Mouse (Mus musculus) kidney, adult 9 months (tissue): ENCODE measurements around the gene Gm26965.
A peak's percentile ranks its signal among the peaks of the same experiment; 100 is the strongest.
"Not testable (repeated sequence)": the region's sequence is repeated elsewhere in the genome, so short reads cannot be mapped to it uniquely, and the experiment has no call there.

ENCODE experiments used
- DNase-seq: peaks from one replicate; pipeline ENCODE4 v3.0.0; 2022

Gene Gm26965

DNA sequence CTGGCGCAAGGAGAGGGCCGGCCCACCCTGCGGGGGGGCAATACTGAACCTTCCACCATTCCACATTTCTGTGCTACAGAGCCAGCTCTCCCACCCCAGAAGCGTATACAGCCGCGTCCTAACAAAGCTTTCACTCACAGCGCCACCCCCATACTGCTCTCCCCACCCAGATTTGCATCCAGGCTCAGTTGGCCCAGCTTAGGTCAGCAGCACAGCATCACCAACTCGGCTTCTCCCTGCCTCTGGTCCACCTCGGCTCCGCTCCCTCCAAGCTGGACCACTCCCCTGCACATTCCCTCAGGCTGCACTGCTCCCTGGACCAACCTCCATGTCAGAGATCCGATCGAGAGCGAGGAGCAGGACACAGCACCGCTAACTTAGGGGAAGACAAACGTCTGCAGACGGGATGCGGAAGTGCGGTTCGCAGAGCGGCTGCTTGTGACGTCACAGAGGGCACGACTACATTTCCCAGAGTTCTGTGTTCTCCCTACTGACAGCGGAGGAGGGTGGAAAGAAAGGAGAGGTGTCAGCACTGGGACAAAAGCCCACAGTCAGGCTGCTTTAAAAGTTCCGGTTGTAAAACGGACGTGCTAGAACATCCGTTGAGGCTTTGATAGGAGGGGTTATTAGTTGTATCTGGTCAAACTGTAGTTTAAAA lies at the start of gene Gm26965, which contains the start of gene Zfp87:
Gm26965 (minus strand) TSS at position 399 of the 658 bp plus-strand sequence.
Zfp87 (minus strand) TSS at position 425 of the 658 bp plus-strand sequence.
- DNase-seq, result peak; percentile 95

GRCm38 (mm10) chr13:67572591-67573189 lies 46.7 kb upstream of the Gm26965 start:
- DNase-seq, result no peak

DNA sequence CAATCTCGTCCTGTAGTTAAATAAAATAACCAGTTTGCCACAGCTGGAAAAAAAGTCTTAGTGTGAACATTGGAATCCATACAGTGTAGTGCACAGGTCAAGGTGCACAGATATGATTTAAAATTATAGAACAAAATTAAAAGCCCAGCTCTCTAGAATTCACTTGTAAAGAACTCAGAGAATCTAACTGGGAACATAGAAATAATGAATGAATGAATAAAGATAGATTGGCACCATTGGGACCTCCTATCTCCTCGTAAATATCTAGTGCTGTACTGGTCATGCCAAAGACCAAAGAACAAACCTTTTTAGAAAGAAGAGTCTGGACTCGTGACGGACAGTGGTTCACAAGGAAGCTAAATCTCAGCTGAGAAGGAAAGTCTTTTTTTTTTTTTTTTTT lies 27.8 kb upstream of the Gm26965 start, which contains the start of gene Zfp748:
Zfp748 (minus strand) TSS at position 101 of the 400 bp plus-strand sequence.
- no peak for DNase-seq

GRCm38 (mm10) chr13:67552505-67553346 lies 26.8 kb upstream of the Gm26965 start:
- peak; percentile 93 for DNase-seq

GRCm38 (mm10) chr13:67545941-67546340 lies 20.0 kb upstream of the Gm26965 start:
- no peak for DNase-seq

- no peak for DNase-seq
Measured at GRCm38 (mm10) chr13:67527049-67527730, 1.2 kb upstream of the Gm26965 start.

DNA sequence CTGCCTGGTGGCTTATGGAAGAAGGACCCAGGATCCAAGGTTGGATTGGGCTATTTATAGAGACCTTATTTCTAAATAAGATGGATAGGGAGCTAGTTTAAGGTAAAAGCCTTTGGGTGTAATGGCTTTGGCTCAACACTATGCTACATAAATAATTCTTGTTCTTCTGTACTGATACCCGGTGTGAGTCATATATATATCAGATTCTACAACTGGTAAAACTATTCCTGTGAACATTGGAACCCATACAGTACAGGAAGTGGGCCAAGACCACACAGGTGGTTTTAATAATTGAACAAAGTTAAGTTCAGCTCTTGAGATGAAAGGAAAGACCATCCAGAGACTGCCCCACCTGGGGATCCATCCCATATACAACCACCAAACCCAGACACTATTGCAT lies 25.0 kb downstream of the Gm26965 start:
- DNase-seq, result no peak

GRCm38 (mm10) chr13:67500084-67500719 lies 25.7 kb downstream of the Gm26965 start, which contains the start of gene Zfp58:
Gene Zfp58 (minus strand): TSS chr13:67500555.
- DNase-seq, result peak; percentile 92

- no peak for DNase-seq
Measured at GRCm38 (mm10) chr13:67495631-67496030, 30.3 kb downstream of the Gm26965 start.

GRCm38 (mm10) chr13:67484424-67484811 lies 41.5 kb downstream of the Gm26965 start:
- DNase-seq, result no peak

DNA sequence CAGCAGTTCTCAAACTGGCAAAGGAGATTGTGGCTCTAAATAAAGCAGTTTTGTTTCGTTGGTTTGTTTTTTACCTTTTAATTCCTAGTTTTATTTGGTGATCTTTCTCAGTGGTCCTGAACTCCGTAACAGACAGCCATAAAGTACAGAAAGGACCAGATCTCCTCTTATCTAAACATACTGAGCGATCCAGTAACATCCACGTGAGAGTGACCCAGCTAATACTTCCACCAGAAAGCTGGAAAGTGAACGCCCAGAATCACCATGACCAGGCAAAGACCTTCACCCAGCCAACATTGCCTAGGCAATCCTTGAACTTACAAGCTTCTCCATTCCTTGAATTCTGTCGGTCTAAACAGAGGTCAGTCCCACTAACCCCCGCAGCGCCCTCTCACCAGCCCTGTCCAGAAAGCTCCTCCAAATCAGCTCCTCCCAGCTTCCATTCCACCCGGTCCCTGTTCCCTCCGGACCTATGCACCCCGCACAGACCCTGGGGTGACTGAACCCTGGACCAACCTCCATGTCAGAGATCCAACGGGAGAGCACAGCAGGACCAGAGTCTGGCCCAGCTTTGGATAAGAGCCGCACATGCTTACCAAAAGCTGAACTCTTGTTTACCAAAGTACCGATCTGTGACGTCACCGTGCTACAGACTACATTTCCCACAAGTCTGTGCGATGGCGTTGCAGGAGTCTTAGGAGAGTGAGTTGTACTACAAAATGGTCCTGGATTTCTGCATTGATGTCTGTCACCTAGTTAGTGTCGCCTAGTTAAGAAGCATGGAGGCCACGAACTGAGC lies 42.1 kb downstream of the Gm26965 start, which contains the start of gene Zfp874b:
Zfp874b (minus strand) TSS at position 634 of the 799 bp plus-strand sequence.
- DNase-seq, result peak; percentile 96

DNA sequence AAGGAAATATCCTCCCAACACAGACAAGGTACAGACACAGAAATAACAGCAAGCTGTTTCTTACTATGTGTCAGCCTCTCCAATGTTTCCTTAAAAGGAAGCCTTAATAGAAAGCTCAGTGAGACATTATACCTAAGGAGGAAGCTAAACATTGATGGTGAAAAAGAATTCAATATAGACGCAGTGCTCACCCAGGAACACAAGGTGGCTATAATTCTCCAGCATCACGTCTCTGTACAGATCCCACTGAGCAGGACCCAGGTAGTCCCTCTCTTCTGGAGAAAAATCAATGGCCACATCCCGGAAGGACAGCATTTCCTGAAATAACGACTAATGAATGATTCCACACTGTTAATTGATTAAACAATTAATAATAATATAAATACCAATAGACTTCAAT lies 44.4 kb downstream of the Gm26965 start:
- DNase-seq, result no peak

DNA sequence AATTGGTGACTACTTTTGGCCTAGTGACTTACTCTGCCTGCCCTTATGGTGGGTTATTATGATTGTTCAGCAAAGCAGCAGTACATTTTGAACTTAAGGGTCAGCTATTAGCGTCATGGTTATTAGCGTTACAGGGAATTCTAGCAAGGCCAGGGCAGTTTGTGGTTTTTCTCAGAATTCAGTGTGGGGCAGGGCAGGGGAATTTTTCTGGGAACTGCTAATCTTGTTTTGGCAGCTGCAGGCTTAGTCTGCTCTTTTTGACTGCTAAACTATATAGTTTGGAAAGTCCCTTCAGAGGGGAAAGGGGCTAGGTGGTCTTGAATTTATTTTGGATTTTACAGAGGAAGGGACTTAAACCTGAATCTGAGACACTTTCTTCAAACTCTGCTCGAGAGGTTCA lies 56.7 kb downstream of the Gm26965 start:
- DNase-seq, result no peak

GRCm38 (mm10) chr13:67463506-67464185 lies 62.3 kb downstream of the Gm26965 start:
- not testable (repeated sequence) for DNase-seq

DNA sequence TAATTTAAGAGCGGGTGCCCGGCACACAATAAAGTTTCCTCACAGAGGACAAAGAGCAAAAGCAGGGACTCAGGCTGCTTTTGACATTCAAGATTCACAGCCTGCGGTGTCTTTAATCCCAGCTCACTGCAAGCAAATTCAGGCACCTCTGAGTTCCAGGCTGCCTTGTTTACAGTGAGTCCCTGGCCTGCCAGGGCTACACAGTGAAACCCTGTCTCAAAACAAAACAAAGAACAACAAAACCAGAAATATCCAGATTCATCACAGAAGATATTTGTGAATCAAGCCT lies 74.0 kb downstream of the Gm26965 start:
- no peak for DNase-seq

DNA sequence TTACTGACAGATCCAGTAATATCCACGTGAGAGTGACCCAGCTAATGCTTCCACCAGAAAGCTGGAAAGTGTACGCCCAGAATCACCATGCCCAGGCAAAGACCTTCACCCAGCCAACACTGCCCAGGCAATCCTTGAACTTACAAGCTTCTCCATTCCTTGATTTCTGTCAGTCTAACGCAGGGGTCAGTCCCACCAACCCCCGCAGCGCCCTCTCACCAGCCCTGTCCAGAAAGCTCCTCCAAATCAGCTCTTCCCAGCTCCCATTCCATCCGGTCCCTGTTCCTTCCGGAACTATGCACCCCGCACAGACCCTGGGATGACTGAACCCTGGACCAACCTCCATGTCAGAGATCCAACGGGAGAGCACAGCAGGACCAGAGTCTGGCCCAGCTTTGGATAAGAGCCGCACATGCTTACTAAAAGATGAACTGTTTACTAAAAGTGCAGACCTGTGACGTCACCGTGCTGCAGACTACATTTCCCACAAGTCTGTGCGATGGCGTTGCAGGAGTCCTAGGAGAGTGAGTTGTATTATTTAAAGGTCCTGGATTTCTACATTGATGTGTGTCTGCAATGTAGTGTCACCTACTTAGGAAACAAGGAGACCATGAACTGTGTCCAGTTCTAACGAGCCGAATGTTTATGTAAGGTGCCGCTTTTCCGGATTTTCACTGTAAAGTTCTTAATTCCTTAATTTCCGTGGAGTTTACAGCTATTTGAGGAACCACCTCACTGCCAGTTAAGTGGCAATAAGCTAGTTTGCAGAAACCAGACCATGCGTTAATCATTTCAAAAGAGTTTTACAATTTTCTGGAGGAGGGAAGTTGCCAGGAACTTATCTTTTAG lies 74.6 kb downstream of the Gm26965 start, which contains the start of gene Zfp874a:
Zfp874a (minus strand) TSS at position 453 of the 849 bp plus-strand sequence.
- DNase-seq, result peak; percentile 98
